Mouse (Mus musculus): ENCODE results near the gene Ppp2r5a.

GRCm38 (mm10) chr1:191378080-191378479, 25.0 kb downstream of the Ppp2r5a start:
- TF ChIP-seq CTCF (IDR thresholded peaks at IDR 0.05; ENCODE audit: insufficient read depth, low read length) (no peak), POLR2A (IDR thresholded peaks at IDR 0.05; ENCODE audit: borderline replicate concordance, extremely low read depth, low read depth, low read length) (no peak)
